Mouse (Mus musculus) lung, embryonic 14.5 days (tissue): ENCODE results near the gene Tgtp2. TPM values are rescaled to one million over a fixed set of nuclear protein-coding genes. Genes with fewer than 3 reads are reported as not detected.
"Not testable (repeated sequence)": the region's sequence is repeated elsewhere in the genome, so short reads cannot be mapped to it uniquely, and the experiment has no call there.

ENCODE experiments used
- ATAC-seq: fragments of 200-750 bp; cut with Nextera tagmentation; 2 replicates; pipeline ENCODE4 v1.8.0; 2017; ENCODE audit warnings: mild to moderate bottlenecking, moderate TSS enrichment, moderate library complexity; ENCODE audit not compliant: insufficient read depth
- DNase-seq: peaks from one replicate; pipeline ENCODE4 v3.0.0-alpha.2; 2015
- H3K27ac ChIP-seq: fragments of 300-500 bp; sonication (generic); 2 replicates; pipeline ENCODE4 v1.5.1; 2014; ENCODE audit warnings: low read depth, mild to moderate bottlenecking, moderate library complexity
- H3K27me3 ChIP-seq: fragments of 300-500 bp; sonication (generic); 2 replicates; pipeline ENCODE4 v1.6.1; 2014; ENCODE audit warnings: low read length, control low read depth; ENCODE audit not compliant: insufficient read depth
- H3K36me3 ChIP-seq: fragments of 300-500 bp; sonication (generic); 2 replicates; pipeline ENCODE4 v1.6.1; 2014; ENCODE audit warnings: control low read depth; ENCODE audit not compliant: insufficient read depth
- H3K4me1 ChIP-seq: fragments of 300-500 bp; sonication (generic); 2 replicates; pipeline ENCODE4 v1.6.1; 2014; ENCODE audit warnings: antibody characterized with exemption, control low read depth; ENCODE audit not compliant: insufficient read depth
- H3K4me2 ChIP-seq: fragments of 300-500 bp; sonication (generic); 2 replicates; pipeline ENCODE4 v1.6.1; 2014; ENCODE audit warnings: mild to moderate bottlenecking
- H3K4me3 ChIP-seq: fragments of 300-500 bp; sonication (generic); 2 replicates; pipeline ENCODE4 v1.5.1; 2014; ENCODE audit warnings: low read depth, low read length
- H3K9ac ChIP-seq: fragments of 300-500 bp; sonication (generic); 2 replicates; pipeline ENCODE4 v1.6.1; 2014
- H3K9me3 ChIP-seq: fragments of 300-500 bp; sonication (generic); 2 replicates; pipeline ENCODE4 v1.6.1; 2016; ENCODE audit warnings: low read depth, low read length, control low read depth
- CTCF ChIP-seq: IDR thresholded peaks from 2 replicates; pipeline ENCODE4 v1.5.1; 2016; ENCODE audit warnings: antibody characterized with exemption, low read depth
- WGBS: fragments of 180-500 bp; shearing (Covaris S2); extraction: QIAGEN DNeasy Blood & Tissue Kit; methylation state at CpG from one replicate; pipeline ENCODE4 v1.1.7; 2014; 5-methylcytosine and 5-hydroxymethylcytosine counted together
- polyA plus RNA-seq: library from polyadenylated mRNA; unstranded; fragments of >200 nt; fragmentation: Nextera tagmentation; extraction: Ambion mirVana; gene quantifications from 2 replicates; pipeline ENCODE4 v1.2.1, GENCODE M21; 2014

Tgtp2 gene
- polyA plus RNA-seq, 1 experiment from 2014 or later: 0.09 TPM

GRCm38 (mm10) chr11:49068358-49068757 is 4.4 kb upstream of the Tgtp2 start:
- no peak overlapping the region for H3K27ac ChIP-seq
- no peak for DNase-seq
- TF ChIP-seq CTCF: no peak
- no peaks in the 10 kb centered on the region for H3K36me3 ChIP-seq
- no peaks in the 10 kb centered on the region for H3K27me3 ChIP-seq
- H3K4me3 ChIP-seq: no peak overlapping the region
- 84% methylated on average over 1 of the region's 1 CpGs for WGBS
- no peak for ATAC-seq
- no peaks in the 10 kb centered on the region for H3K9me3 ChIP-seq
- H3K4me2 ChIP-seq: no peak overlapping the region
- no peak overlapping the region for H3K9ac ChIP-seq
- no peaks in the 10 kb centered on the region for H3K4me1 ChIP-seq

GRCm38 (mm10) chr11:49061865-49062264 is 2.1 kb downstream of the Tgtp2 start:
- not testable (repeated sequence) for ATAC-seq, H3K9ac ChIP-seq, H3K27me3 ChIP-seq, DNase-seq, H3K4me2 ChIP-seq, H3K4me1 ChIP-seq, H3K27ac ChIP-seq, H3K4me3 ChIP-seq, H3K36me3 ChIP-seq, H3K9me3 ChIP-seq
- WGBS: 59% methylated on average over 1 of the region's 2 CpGs

- not testable (repeated sequence) for H3K4me1 ChIP-seq, DNase-seq, H3K27me3 ChIP-seq, H3K4me3 ChIP-seq, ATAC-seq, H3K4me2 ChIP-seq, H3K9me3 ChIP-seq, H3K9ac ChIP-seq, H3K36me3 ChIP-seq, H3K27ac ChIP-seq
- WGBS: 41% methylated on average over 2 of the region's 3 CpGs
Measured at GRCm38 (mm10) chr11:49060061-49060460, 3.9 kb downstream of the Tgtp2 start.

GRCm38 (mm10) chr11:49051894-49052293 is 12.1 kb downstream of the Tgtp2 start:
- H3K4me2 ChIP-seq, H3K27me3 ChIP-seq, H3K27ac ChIP-seq, H3K9me3 ChIP-seq, H3K4me3 ChIP-seq, ATAC-seq, H3K4me1 ChIP-seq, DNase-seq, H3K9ac ChIP-seq, H3K36me3 ChIP-seq: not testable (repeated sequence)
- WGBS: no CpG with 5 or more reads among the region's 5 CpGs

GRCm38 (mm10) chr11:49051093-49051891 is 12.7 kb downstream of the Tgtp2 start, which contains the start of gene 9930111J21Rik2:
Gene 9930111J21Rik2, minus strand, starts transcription at chr11:49051242.
- not testable (repeated sequence) for H3K9ac ChIP-seq, H3K27ac ChIP-seq, H3K27me3 ChIP-seq, ATAC-seq, H3K9me3 ChIP-seq, H3K4me1 ChIP-seq, H3K4me2 ChIP-seq, H3K4me3 ChIP-seq, DNase-seq, H3K36me3 ChIP-seq
- WGBS: 67% methylated on average over 1 of the region's 6 CpGs

GRCm38 (mm10) chr11:49050064-49050463 is 13.9 kb downstream of the Tgtp2 start:
- H3K36me3 ChIP-seq, H3K4me3 ChIP-seq, H3K4me1 ChIP-seq, H3K27me3 ChIP-seq, H3K9me3 ChIP-seq, H3K4me2 ChIP-seq, H3K9ac ChIP-seq, ATAC-seq, DNase-seq, H3K27ac ChIP-seq: not testable (repeated sequence)

GRCm38 (mm10) chr11:49012074-49012473 is 51.9 kb downstream of the Tgtp2 start:
- not testable (repeated sequence) for H3K9ac ChIP-seq, H3K4me3 ChIP-seq, H3K27ac ChIP-seq, H3K9me3 ChIP-seq, DNase-seq, H3K36me3 ChIP-seq, H3K4me2 ChIP-seq, H3K4me1 ChIP-seq, H3K27me3 ChIP-seq
- peak; percentile 62; the same call in 1 of the 2 replicates for ATAC-seq

Other genes starting within 250 kb of the Tgtp2 start
- 4.5 and 4.6 TPM in 2 replicates for gene Trim41, start 246.9 kb downstream of the Tgtp2 start, polyA plus RNA-seq
- gene Trim7, start 238.1 kb downstream of the Tgtp2 start, polyA plus RNA-seq: 0.55 and 1.4 TPM in 2 replicates
- 11.3 and 11.8 TPM in 2 replicates for gene Gm12184, start 237.6 kb downstream of the Tgtp2 start, polyA plus RNA-seq
- gene Irgm1, start 192.5 kb downstream of the Tgtp2 start, polyA plus RNA-seq: 6.7 and 7.6 TPM in 2 replicates
- gene Gm5431, start 162.0 kb downstream of the Tgtp2 start, polyA plus RNA-seq: 0.17 and 0.20 TPM in 2 replicates
- 2.3 TPM in 2 replicates for gene Psme2b, start 118.0 kb downstream of the Tgtp2 start, polyA plus RNA-seq
- not detected in 2 replicates for gene Olfr56, start 85.3 kb downstream of the Tgtp2 start, polyA plus RNA-seq
- gene 9930111J21Rik1, start 84.8 kb downstream of the Tgtp2 start, polyA plus RNA-seq: 0.72 and 1.0 TPM in 2 replicates
- gene Gm12185, start 72.0 kb downstream of the Tgtp2 start, polyA plus RNA-seq: not detected in 2 replicates
- 0.28 TPM in 1 of 2 replicates, not detected in the other for gene Tgtp1, start 70.0 kb downstream of the Tgtp2 start, polyA plus RNA-seq
- 0.38 and 0.79 TPM in 2 replicates for gene 9930111J21Rik2, start 13.0 kb downstream of the Tgtp2 start, polyA plus RNA-seq
- 1.2 and 1.8 TPM in 2 replicates for gene Ifi47, start 12.4 kb upstream of the Tgtp2 start, polyA plus RNA-seq
- not detected in 2 replicates for gene Olfr1396, start 50.7 kb upstream of the Tgtp2 start, polyA plus RNA-seq
- not detected in 2 replicates for gene Olfr1395, start 78.1 kb upstream of the Tgtp2 start, polyA plus RNA-seq
- not detected in 2 replicates for gene Olfr1394, start 90.2 kb upstream of the Tgtp2 start, polyA plus RNA-seq
- 0.89 and 1.1 TPM in 2 replicates for gene Btnl9, start 123.0 kb upstream of the Tgtp2 start, polyA plus RNA-seq
- gene Zfp62, start 139.1 kb upstream of the Tgtp2 start, polyA plus RNA-seq: 42.0 and 42.8 TPM in 2 replicates
- 59.3 and 60.0 TPM in 2 replicates for gene Mgat1, start 180.0 kb upstream of the Tgtp2 start, polyA plus RNA-seq
- gene Olfr1393, start 214.1 kb upstream of the Tgtp2 start, polyA plus RNA-seq: not detected in 2 replicates
- gene Olfr1392, start 221.1 kb upstream of the Tgtp2 start, polyA plus RNA-seq: not detected in 2 replicates
- not detected in 2 replicates for gene Olfr10, start 240.5 kb upstream of the Tgtp2 start, polyA plus RNA-seq